Mouse (Mus musculus): ENCODE results near the gene Grasp.

DNA sequence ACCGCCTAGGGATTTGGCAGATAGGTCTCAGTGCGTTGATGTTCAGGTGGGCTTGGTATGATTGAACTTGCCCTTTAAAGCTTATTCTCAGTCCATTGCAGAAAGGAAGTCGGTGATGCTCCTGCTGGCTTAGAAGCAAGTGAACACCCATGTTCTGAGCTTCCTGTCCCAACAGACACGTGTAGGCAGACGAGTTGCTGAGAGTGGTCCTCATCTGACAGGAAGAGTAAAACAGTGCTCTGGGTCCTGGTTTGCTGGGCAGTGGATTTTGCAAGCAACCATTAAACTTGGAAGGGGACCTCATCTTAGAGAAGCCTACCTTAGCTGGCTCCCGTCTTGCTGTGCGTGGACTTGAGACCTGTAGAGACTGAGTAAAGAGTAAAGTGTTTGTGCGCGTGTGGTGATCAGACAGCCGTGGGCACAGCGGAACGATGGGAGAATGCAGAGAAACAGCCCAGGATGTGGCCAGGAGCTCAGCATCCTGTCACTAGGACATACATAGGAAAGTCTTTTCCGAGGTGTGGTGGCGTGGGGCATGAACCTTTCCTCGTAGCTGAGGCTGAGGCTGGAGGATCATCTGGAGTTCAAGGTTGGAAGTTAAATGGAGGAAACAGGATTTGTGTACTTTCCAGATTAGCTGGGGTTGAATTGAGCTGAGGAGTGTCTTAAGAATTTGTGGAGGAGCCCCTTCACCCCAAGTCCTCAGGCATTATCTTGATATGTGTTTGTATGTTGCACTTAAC lies 43.5 kb upstream of the Grasp start:
- no peak for TF ChIP-seq CTCF (IDR thresholded peaks at IDR 0.05; ENCODE audit: insufficient read depth, low read length)
- TF ChIP-seq POLR2A (IDR thresholded peaks at IDR 0.05; ENCODE audit: borderline replicate concordance, extremely low read depth, low read depth, low read length): no peak

All from lung, adult 2 months (tissue).